Mouse (Mus musculus) v-Abl transformed pro-B cells (cell line): ENCODE data around the gene Ubl4b.

ENCODE experiments used
- in situ Hi-C, 2 experiments: fragments of 400-800 bp; cut with MboI; formaldehyde crosslinking; loops; one replicate each; pipeline ENCODE4 v1.15.1; 2025; ENCODE audit not compliant: unreplicated experiment in 2 of 2

The Ubl4b gene

GRCm38 (mm10) chr3:107528401-107529118 is 26.3 kb downstream of the Ubl4b start:
- in situ Hi-C loops: no loop called here

DNA sequence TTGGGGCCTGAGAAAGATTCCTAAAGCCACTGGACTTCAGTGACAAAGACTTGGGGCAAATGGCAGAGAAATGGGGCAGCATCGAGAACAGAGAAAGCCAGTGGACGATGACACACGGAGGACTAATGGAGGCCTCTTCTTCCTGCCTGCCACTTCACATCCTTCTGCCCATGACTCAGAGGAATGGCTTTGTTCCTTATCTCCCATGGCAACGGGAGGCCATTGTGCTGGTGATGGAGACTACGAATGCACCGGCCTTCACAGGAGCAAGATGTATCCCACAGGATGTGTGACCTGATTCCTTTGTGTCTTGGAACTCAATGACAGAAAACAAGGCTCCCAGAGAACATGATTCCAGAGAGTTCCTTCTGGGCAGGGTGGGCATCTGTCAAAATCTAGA is 30.3 kb downstream of the Ubl4b start:
- in situ Hi-C loops: no loop called here

- in situ Hi-C loops: no loop called here
Measured at GRCm38 (mm10) chr3:107520931-107521330, 33.9 kb downstream of the Ubl4b start.

GRCm38 (mm10) chr3:107517631-107518108 is 37.2 kb downstream of the Ubl4b start, which contains the start of gene Slc6a17:
Gene Slc6a17, minus strand, starts transcription at chr3:107518018.
- in situ Hi-C loops: no loop called here

GRCm38 (mm10) chr3:107516776-107517630 is 37.9 kb downstream of the Ubl4b start:
- in situ Hi-C loops: no loop called here

DNA sequence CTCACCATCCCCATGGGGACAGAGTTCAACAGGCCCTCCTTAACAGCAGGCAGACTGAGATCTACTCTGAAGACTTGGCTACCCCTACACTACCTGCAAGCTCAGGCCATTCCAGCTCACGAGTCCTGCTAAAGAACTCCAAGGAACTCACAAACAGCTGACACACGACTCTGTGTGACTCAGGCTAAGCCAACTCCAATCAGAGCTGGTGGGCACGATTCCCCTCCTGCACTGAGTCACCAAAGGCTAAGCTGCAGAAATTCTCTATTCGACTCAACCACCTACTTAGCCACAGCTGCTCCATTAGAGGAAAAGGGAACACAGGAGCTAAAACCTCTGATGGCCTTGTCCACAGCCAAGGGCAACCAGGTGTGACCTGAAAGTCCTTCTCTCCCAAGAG is 38.9 kb downstream of the Ubl4b start:
- in situ Hi-C loops: no loop called here

GRCm38 (mm10) chr3:107511416-107511815 is 43.5 kb downstream of the Ubl4b start:
- in situ Hi-C loops: no loop called here

- in situ Hi-C loops: no loop called here
Measured at GRCm38 (mm10) chr3:107508696-107509095, 46.2 kb downstream of the Ubl4b start.

- in situ Hi-C loops: no loop called here
Measured at GRCm38 (mm10) chr3:107507966-107508365, 46.9 kb downstream of the Ubl4b start.

DNA sequence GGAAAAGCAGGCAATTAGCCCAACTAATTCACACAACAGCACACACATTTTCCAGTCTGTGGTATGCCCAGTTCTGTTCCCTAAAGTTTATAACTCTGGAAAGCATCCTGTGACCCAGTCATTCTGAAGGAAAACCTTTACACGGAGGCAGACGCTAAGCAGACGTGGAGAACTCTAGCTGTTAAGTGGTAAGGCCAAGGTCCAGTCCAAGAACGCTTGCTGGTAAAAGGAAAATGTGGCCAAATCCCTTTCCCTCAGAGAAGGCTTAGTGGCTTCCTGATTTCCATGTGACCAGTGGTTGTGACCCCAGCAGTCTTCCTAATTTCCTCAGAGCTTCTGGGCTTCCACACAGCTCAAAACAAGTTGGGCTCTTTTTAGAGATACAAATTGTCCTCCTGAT is 48.3 kb downstream of the Ubl4b start:
- in situ Hi-C loops: no loop called here

- in situ Hi-C loops: no loop called here
Measured at GRCm38 (mm10) chr3:107505464-107506367, 49.2 kb downstream of the Ubl4b start.

GRCm38 (mm10) chr3:107504542-107504941 is 50.3 kb downstream of the Ubl4b start:
- in situ Hi-C loops: no loop called here

GRCm38 (mm10) chr3:107503716-107504115 is 51.2 kb downstream of the Ubl4b start:
- in situ Hi-C loops: no loop called here
